Mouse (Mus musculus): ENCODE data around the gene Chrm3. TPM values are rescaled to one million over a fixed set of nuclear protein-coding genes. Genes with fewer than 3 reads are reported as not detected.

The Chrm3 gene
- polyA plus RNA-seq, 1 experiment, result 36.0 TPM

GRCm38 (mm10) chr13:10065776-10066175 lies 294.9 kb downstream of the Chrm3 start:
- Histone ChIP-seq H3K27ac (ENCODE audit: insufficient read depth, low read length) (no peak overlapping the region), H3K4me1 (ENCODE audit: control insufficient read depth, insufficient read depth, low read length) (no peaks in the 10 kb centered on the region), H3K4me3 (ENCODE audit: insufficient read depth, low read length) (no peak overlapping the region)
- TF ChIP-seq POLR2A (IDR thresholded peaks at IDR 0.05; ENCODE audit: extremely low read depth, insufficient read depth, low read length), result no peak
- no peak for TF ChIP-seq CTCF (IDR thresholded peaks at IDR 0.05; ENCODE audit: extremely low read depth, insufficient read depth, low read length)

GRCm38 (mm10) chr13:10062681-10063080 lies 298.0 kb downstream of the Chrm3 start:
- no peak overlapping the region for H3K4me3 ChIP-seq (ENCODE audit: insufficient read depth, low read length)
- no peaks in the 10 kb centered on the region for H3K4me1 ChIP-seq (ENCODE audit: control insufficient read depth, insufficient read depth, low read length)
- no peak for TF ChIP-seq POLR2A (IDR thresholded peaks at IDR 0.05; ENCODE audit: extremely low read depth, insufficient read depth, low read length)
- no peak for TF ChIP-seq CTCF (IDR thresholded peaks at IDR 0.05; ENCODE audit: extremely low read depth, insufficient read depth, low read length)
- H3K27ac ChIP-seq (ENCODE audit: insufficient read depth, low read length), result no peak overlapping the region

- TF ChIP-seq POLR2A (IDR thresholded peaks at IDR 0.05; ENCODE audit: extremely low read depth, insufficient read depth, low read length) (no peak), CTCF (IDR thresholded peaks at IDR 0.05; ENCODE audit: extremely low read depth, insufficient read depth, low read length) (no peak)
- H3K27ac ChIP-seq (ENCODE audit: insufficient read depth, low read length), result no peak overlapping the region
- H3K4me1 ChIP-seq (ENCODE audit: control insufficient read depth, insufficient read depth, low read length), result no peaks in the 10 kb centered on the region
- H3K4me3 ChIP-seq (ENCODE audit: insufficient read depth, low read length), result no peak overlapping the region
These were observed 301.7 kb downstream of the Chrm3 start for GRCm38 (mm10) chr13:10058993-10059392.

GRCm38 (mm10) chr13:10057644-10058198 lies 302.9 kb downstream of the Chrm3 start:
- Histone ChIP-seq H3K4me3 (ENCODE audit: insufficient read depth, low read length) (no peak overlapping the region), H3K4me1 (ENCODE audit: control insufficient read depth, insufficient read depth, low read length) (no peaks in the 10 kb centered on the region), H3K27ac (ENCODE audit: insufficient read depth, low read length) (no peak overlapping the region)
- TF ChIP-seq POLR2A (IDR thresholded peaks at IDR 0.05; ENCODE audit: extremely low read depth, insufficient read depth, low read length) (no peak), CTCF (IDR thresholded peaks at IDR 0.05; ENCODE audit: extremely low read depth, insufficient read depth, low read length) (no peak)

GRCm38 (mm10) chr13:10054086-10054485 lies 306.6 kb downstream of the Chrm3 start:
- Histone ChIP-seq H3K4me3 (ENCODE audit: insufficient read depth, low read length) (no peak overlapping the region), H3K27ac (ENCODE audit: insufficient read depth, low read length) (no peak overlapping the region), H3K4me1 (ENCODE audit: control insufficient read depth, insufficient read depth, low read length) (no peaks in the 10 kb centered on the region)
- no peak for TF ChIP-seq POLR2A (IDR thresholded peaks at IDR 0.05; ENCODE audit: extremely low read depth, insufficient read depth, low read length)

GRCm38 (mm10) chr13:10053301-10053889 lies 307.3 kb downstream of the Chrm3 start:
- no peak overlapping the region for H3K4me3 ChIP-seq (ENCODE audit: insufficient read depth, low read length)
- H3K27ac ChIP-seq (ENCODE audit: insufficient read depth, low read length), result no peak overlapping the region
- no peak for TF ChIP-seq CTCF (IDR thresholded peaks at IDR 0.05; ENCODE audit: extremely low read depth, insufficient read depth, low read length)
- H3K4me1 ChIP-seq (ENCODE audit: control insufficient read depth, insufficient read depth, low read length), result no peaks in the 10 kb centered on the region

GRCm38 (mm10) chr13:10045651-10046350 lies 314.8 kb downstream of the Chrm3 start:
- H3K27ac ChIP-seq (ENCODE audit: insufficient read depth, low read length), result no peak overlapping the region
- H3K4me3 ChIP-seq (ENCODE audit: insufficient read depth, low read length), result no peak overlapping the region
- H3K4me1 ChIP-seq (ENCODE audit: control insufficient read depth, insufficient read depth, low read length), result no peaks in the 10 kb centered on the region
- TF ChIP-seq POLR2A (IDR thresholded peaks at IDR 0.05; ENCODE audit: extremely low read depth, insufficient read depth, low read length), result no peak
- no peak for TF ChIP-seq CTCF (IDR thresholded peaks at IDR 0.05; ENCODE audit: extremely low read depth, insufficient read depth, low read length)

GRCm38 (mm10) chr13:10044084-10044483 lies 316.6 kb downstream of the Chrm3 start:
- H3K27ac ChIP-seq (ENCODE audit: insufficient read depth, low read length), result no peak overlapping the region
- TF ChIP-seq POLR2A (IDR thresholded peaks at IDR 0.05; ENCODE audit: extremely low read depth, insufficient read depth, low read length), result no peak
- no peak for TF ChIP-seq CTCF (IDR thresholded peaks at IDR 0.05; ENCODE audit: extremely low read depth, insufficient read depth, low read length)
- H3K4me3 ChIP-seq (ENCODE audit: insufficient read depth, low read length), result no peak overlapping the region
- H3K4me1 ChIP-seq (ENCODE audit: control insufficient read depth, insufficient read depth, low read length), result no peaks in the 10 kb centered on the region

- TF ChIP-seq CTCF (IDR thresholded peaks at IDR 0.05; ENCODE audit: extremely low read depth, insufficient read depth, low read length) (no peak), POLR2A (IDR thresholded peaks at IDR 0.05; ENCODE audit: extremely low read depth, insufficient read depth, low read length) (no peak)
- H3K4me3 ChIP-seq (ENCODE audit: insufficient read depth, low read length), result no peak overlapping the region
- H3K27ac ChIP-seq (ENCODE audit: insufficient read depth, low read length), result no peak overlapping the region
- no peaks in the 10 kb centered on the region; the same call in 1 of the 2 replicates for H3K4me1 ChIP-seq (ENCODE audit: control insufficient read depth, insufficient read depth, low read length)
These were observed 326.9 kb downstream of the Chrm3 start for GRCm38 (mm10) chr13:10033570-10034399.
